Mouse (Mus musculus): Measurements from ENCODE around the gene Zp2. TPM values are rescaled to one million over a fixed set of nuclear protein-coding genes. Genes with fewer than 3 reads are reported as not detected.

Zp2 gene
- polyA plus RNA-seq, 1 experiment: not detected

- H3K4me1 ChIP-seq (ENCODE audit: control insufficient read depth, insufficient read depth, low read length): no peaks in the 10 kb centered on the region
These were observed 33.8 kb upstream of the Zp2 start for GRCm38 (mm10) chr7:120178935-120179334.

GRCm38 (mm10) chr7:120177611-120178010 is 32.5 kb upstream of the Zp2 start:
- TF ChIP-seq CTCF (IDR thresholded peaks at IDR 0.05; ENCODE audit: borderline replicate concordance, insufficient read depth, low read length): no peak
- TF ChIP-seq POLR2A (IDR thresholded peaks at IDR 0.05; ENCODE audit: low read depth, low read length): no peak
- H3K4me1 ChIP-seq (ENCODE audit: control insufficient read depth, insufficient read depth, low read length): no peaks in the 10 kb centered on the region
- H3K27ac ChIP-seq (ENCODE audit: insufficient read depth, low read length): no peak overlapping the region

More at GRCm38 (mm10) chr7:120178935-120179334, 33.8 kb upstream of the Zp2 start:
- TF ChIP-seq POLR2A (IDR thresholded peaks at IDR 0.05; ENCODE audit: low read depth, low read length): no peak
- TF ChIP-seq CTCF (IDR thresholded peaks at IDR 0.05; ENCODE audit: borderline replicate concordance, insufficient read depth, low read length): no peak
- Histone ChIP-seq H3K27ac (ENCODE audit: insufficient read depth, low read length) (no peak overlapping the region), H3K4me3 (ENCODE audit: insufficient read depth, low read length) (no peak overlapping the region)

GRCm38 (mm10) chr7:120174723-120175504 is 29.8 kb upstream of the Zp2 start:
- TF ChIP-seq POLR2A (IDR thresholded peaks at IDR 0.05; ENCODE audit: low read depth, low read length): no peak
- no peak for TF ChIP-seq CTCF (IDR thresholded peaks at IDR 0.05; ENCODE audit: borderline replicate concordance, insufficient read depth, low read length)
- Histone ChIP-seq H3K27ac (ENCODE audit: insufficient read depth, low read length) (no peak overlapping the region), H3K4me1 (ENCODE audit: control insufficient read depth, insufficient read depth, low read length) (no peaks in the 10 kb centered on the region), H3K4me3 (ENCODE audit: insufficient read depth, low read length) (no peak overlapping the region)

More at GRCm38 (mm10) chr7:120177611-120178010, 32.5 kb upstream of the Zp2 start:
- H3K4me3 ChIP-seq (ENCODE audit: insufficient read depth, low read length): no peak overlapping the region

- no peaks in the 10 kb centered on the region for H3K4me1 ChIP-seq (ENCODE audit: control insufficient read depth, insufficient read depth, low read length)
- H3K27ac ChIP-seq (ENCODE audit: insufficient read depth, low read length): no peak within 1 kb of the TSS
- TF ChIP-seq CTCF (IDR thresholded peaks at IDR 0.05; ENCODE audit: borderline replicate concordance, insufficient read depth, low read length) (no peak), POLR2A (IDR thresholded peaks at IDR 0.05; ENCODE audit: low read depth, low read length) (no peak)
- H3K4me3 ChIP-seq (ENCODE audit: insufficient read depth, low read length): no peak within 1 kb of the TSS
These were observed 28.6 kb upstream of the Zp2 start, which contains the start of gene Anks4b for GRCm38 (mm10) chr7:120173603-120174244. Gene Anks4b, plus strand, starts transcription at chr7:120173858.

- no peak for TF ChIP-seq CTCF (IDR thresholded peaks at IDR 0.05; ENCODE audit: borderline replicate concordance, insufficient read depth, low read length)
- TF ChIP-seq POLR2A (IDR thresholded peaks at IDR 0.05; ENCODE audit: low read depth, low read length): no peak
- H3K4me1 ChIP-seq (ENCODE audit: control insufficient read depth, insufficient read depth, low read length): no peaks in the 10 kb centered on the region
- H3K27ac ChIP-seq (ENCODE audit: insufficient read depth, low read length): no peak overlapping the region
- no peak overlapping the region for H3K4me3 ChIP-seq (ENCODE audit: insufficient read depth, low read length)
These were observed 27.2 kb upstream of the Zp2 start for GRCm38 (mm10) chr7:120172188-120172700.

GRCm38 (mm10) chr7:120163581-120164251 is 18.6 kb upstream of the Zp2 start:
- Histone ChIP-seq H3K27ac (ENCODE audit: insufficient read depth, low read length) (no peak overlapping the region), H3K4me1 (ENCODE audit: control insufficient read depth, insufficient read depth, low read length) (no peaks in the 10 kb centered on the region), H3K4me3 (ENCODE audit: insufficient read depth, low read length) (no peak overlapping the region)
- TF ChIP-seq POLR2A (IDR thresholded peaks at IDR 0.05; ENCODE audit: low read depth, low read length) (no peak), CTCF (IDR thresholded peaks at IDR 0.05; ENCODE audit: borderline replicate concordance, insufficient read depth, low read length) (no peak)

GRCm38 (mm10) chr7:120158121-120158613 is 13.1 kb upstream of the Zp2 start:
- Histone ChIP-seq H3K4me1 (ENCODE audit: control insufficient read depth, insufficient read depth, low read length) (no peaks in the 10 kb centered on the region), H3K27ac (ENCODE audit: insufficient read depth, low read length) (no peak overlapping the region), H3K4me3 (ENCODE audit: insufficient read depth, low read length) (no peak overlapping the region)
- TF ChIP-seq POLR2A (IDR thresholded peaks at IDR 0.05; ENCODE audit: low read depth, low read length) (no peak), CTCF (IDR thresholded peaks at IDR 0.05; ENCODE audit: borderline replicate concordance, insufficient read depth, low read length) (no peak)

GRCm38 (mm10) chr7:120157575-120158061 is 12.5 kb upstream of the Zp2 start:
- TF ChIP-seq CTCF (IDR thresholded peaks at IDR 0.05; ENCODE audit: borderline replicate concordance, insufficient read depth, low read length): no peak
- TF ChIP-seq POLR2A (IDR thresholded peaks at IDR 0.05; ENCODE audit: low read depth, low read length): no peak
- Histone ChIP-seq H3K4me3 (ENCODE audit: insufficient read depth, low read length) (no peak overlapping the region), H3K4me1 (ENCODE audit: control insufficient read depth, insufficient read depth, low read length) (no peaks in the 10 kb centered on the region), H3K27ac (ENCODE audit: insufficient read depth, low read length) (no peak overlapping the region)

- H3K27ac ChIP-seq (ENCODE audit: insufficient read depth, low read length): no peak overlapping the region
- no peak overlapping the region for H3K4me3 ChIP-seq (ENCODE audit: insufficient read depth, low read length)
- no peaks in the 10 kb centered on the region for H3K4me1 ChIP-seq (ENCODE audit: control insufficient read depth, insufficient read depth, low read length)
- no peak for TF ChIP-seq POLR2A (IDR thresholded peaks at IDR 0.05; ENCODE audit: low read depth, low read length)
- TF ChIP-seq CTCF (IDR thresholded peaks at IDR 0.05; ENCODE audit: borderline replicate concordance, insufficient read depth, low read length): no peak
These were observed 11.8 kb upstream of the Zp2 start for GRCm38 (mm10) chr7:120156841-120157409.
